Mouse (Mus musculus): ENCODE data around the gene Olfr345.

Olfr345 gene

GRCm38 (mm10) chr2:36639741-36640140, at the start of gene Olfr345:
Olfr345 (plus strand) TSS chr2:36640041.
- DNase-seq: no peak

GRCm38 (mm10) chr2:36685488-36685887, 45.6 kb downstream of the Olfr345 start, which contains the start of gene Olfr346:
Olfr346 (plus strand) TSS chr2:36685788.
- no peak for DNase-seq

All from B cell, adult 2 months (primary cell).